Mouse (Mus musculus) forebrain, postnatal 0 days (tissue): ENCODE data around the gene Pi4kb. TPM values are rescaled to one million over a fixed set of nuclear protein-coding genes. Genes with fewer than 3 reads are reported as not detected.

Experiments used
- ATAC-seq: fragments of 200-750 bp; cut with Nextera tagmentation; 2 replicates; pipeline ENCODE4 v1.8.0; 2017; ENCODE audit warnings: mild to moderate bottlenecking, moderate library complexity
- DNase-seq: peaks from one replicate; pipeline ENCODE4 v3.0.0-alpha.2; 2015
- H3K27ac ChIP-seq: fragments of 300-500 bp; sonication (generic); 2 replicates; pipeline ENCODE4 v1.5.1; 2014; ENCODE audit warnings: low read depth, mild to moderate bottlenecking, antibody characterized with exemption, low read length, moderate library complexity, mixed read lengths
- H3K27me3 ChIP-seq: fragments of 300-500 bp; sonication (generic); 2 replicates; pipeline ENCODE4 v1.6.1; 2014; ENCODE audit warnings: mild to moderate bottlenecking, low read length, mixed read lengths; ENCODE audit not compliant: insufficient read depth
- H3K36me3 ChIP-seq: fragments of 300-500 bp; sonication (generic); 2 replicates; pipeline ENCODE4 v1.6.1; 2014; ENCODE audit warnings: mild to moderate bottlenecking, moderate library complexity; ENCODE audit not compliant: insufficient read depth
- H3K4me1 ChIP-seq: fragments of 300-500 bp; sonication (generic); 2 replicates; pipeline ENCODE4 v1.6.1; 2014; ENCODE audit warnings: antibody characterized with exemption; ENCODE audit not compliant: insufficient read depth
- H3K4me2 ChIP-seq: fragments of 300-500 bp; sonication (generic); 2 replicates; pipeline ENCODE4 v1.6.1; 2014; ENCODE audit warnings: low read depth, mild to moderate bottlenecking, moderate library complexity
- H3K4me3 ChIP-seq: fragments of 300-500 bp; sonication (generic); 2 replicates; pipeline ENCODE4 v1.5.1; 2014; ENCODE audit warnings: low read depth, low read length, mixed read lengths
- H3K9ac ChIP-seq: fragments of 300-500 bp; sonication (generic); 2 replicates; pipeline ENCODE4 v1.6.1; 2014; ENCODE audit warnings: mild to moderate bottlenecking
- H3K9me3 ChIP-seq: fragments of 300-500 bp; sonication (generic); 2 replicates; pipeline ENCODE4 v1.6.1; 2016; ENCODE audit warnings: low read length
- CTCF ChIP-seq: sonication (generic); IDR thresholded peaks from 2 replicates; pipeline ENCODE4 v1.5.1; 2016; ENCODE audit warnings: antibody characterized with exemption, control low read depth, low read depth
- WGBS: fragments of 180-500 bp; shearing (Covaris S2); extraction: QIAGEN DNeasy Blood & Tissue Kit; methylation state at CpG from one replicate; pipeline ENCODE4 v1.1.7; 2014; 5-methylcytosine and 5-hydroxymethylcytosine counted together
- polyA plus RNA-seq: library from polyadenylated mRNA; unstranded; fragments of >200 nt; fragmentation: Nextera tagmentation; extraction: Ambion mirVana; gene quantifications from 2 replicates; pipeline ENCODE4 v1.2.1, GENCODE M21; 2015
- total RNA-seq: library from RNA; depleted of rRNA; stranded (reverse); fragments of >200 nt; gene quantifications from 2 replicates; pipeline ENCODE4 v1.2.3, GENCODE M21; 2014

Gene Pi4kb
- total and polyA plus RNA-seq, 2 experiments from 2014 or later = 24.6 to 79.8 TPM

DNA sequence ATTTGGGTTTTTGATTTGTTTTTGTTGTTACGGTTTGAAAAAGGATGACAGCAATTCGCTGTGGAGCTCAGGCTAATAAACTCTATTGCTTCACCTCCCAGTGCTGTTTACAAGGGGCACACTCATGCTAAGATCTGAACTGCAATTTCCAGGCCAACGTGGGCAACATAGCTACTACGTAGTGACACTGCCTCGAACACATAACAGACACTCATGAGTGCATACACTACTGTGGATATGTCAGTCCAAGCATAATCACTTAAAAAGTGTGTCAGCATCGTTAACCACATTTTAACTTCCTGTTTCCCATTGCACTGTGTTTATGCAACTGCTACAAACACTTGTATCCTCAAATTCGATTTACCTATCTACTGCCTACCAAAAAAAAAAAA, 68.3 kb downstream of the Pi4kb start:
- Histone ChIP-seq H3K27me3 (no peaks in the 10 kb centered on the region), H3K4me3 (peak overlapping the region; percentile 86), H3K27ac (0 out of 2 replicates have a peak overlapping the region, but pooled peaks have one; percentile 9), H3K4me1 (peaks cover 6% of the 10 kb centered on the region; the same call in 1 of the 2 replicates), H3K9me3 (no peaks in the 10 kb centered on the region), H3K4me2 (peak overlapping the region; percentile 58), H3K9ac (peak overlapping the region; percentile 74; the same call in 1 of the 2 replicates), H3K36me3 (no peaks in the 10 kb centered on the region; the same call in 1 of the 2 replicates)
- DNase-seq (no peak), ATAC-seq (peak; percentile 48)
- TF ChIP-seq CTCF = no peak
- 30% methylated on average over 7 of the region's 7 CpGs for WGBS

DNA sequence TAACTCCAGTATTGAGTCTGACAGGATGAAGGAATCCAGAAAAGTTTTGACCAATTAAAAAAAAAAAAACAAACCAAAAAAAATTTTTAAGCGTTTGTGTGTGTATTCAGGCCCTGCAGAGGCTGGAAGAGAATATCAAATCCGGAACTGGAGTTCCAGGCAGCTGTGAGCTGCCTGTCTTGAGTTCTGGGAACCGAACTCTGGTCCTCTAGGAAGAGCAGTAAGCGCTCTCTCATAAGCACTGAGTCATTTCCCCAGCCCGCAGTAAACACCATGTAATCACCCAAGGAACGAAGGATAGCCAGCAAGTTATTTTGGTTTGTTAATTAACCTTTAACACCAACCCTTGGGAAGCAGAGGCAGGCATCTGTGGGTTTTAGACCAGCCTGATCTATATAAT, 68.7 kb downstream of the Pi4kb start:
- Histone ChIP-seq H3K9me3 (no peaks in the 10 kb centered on the region), H3K4me1 (peaks cover 6% of the 10 kb centered on the region; the same call in 1 of the 2 replicates), H3K27ac (no peak overlapping the region), H3K27me3 (no peaks in the 10 kb centered on the region), H3K9ac (no peak overlapping the region), H3K36me3 (no peaks in the 10 kb centered on the region; the same call in 1 of the 2 replicates), H3K4me3 (no peak overlapping the region), H3K4me2 (no peak overlapping the region)
- 79% methylated on average over 6 of the region's 6 CpGs for WGBS
- DNase-seq (no peak), ATAC-seq (no peak)
- TF ChIP-seq CTCF = no peak

DNA sequence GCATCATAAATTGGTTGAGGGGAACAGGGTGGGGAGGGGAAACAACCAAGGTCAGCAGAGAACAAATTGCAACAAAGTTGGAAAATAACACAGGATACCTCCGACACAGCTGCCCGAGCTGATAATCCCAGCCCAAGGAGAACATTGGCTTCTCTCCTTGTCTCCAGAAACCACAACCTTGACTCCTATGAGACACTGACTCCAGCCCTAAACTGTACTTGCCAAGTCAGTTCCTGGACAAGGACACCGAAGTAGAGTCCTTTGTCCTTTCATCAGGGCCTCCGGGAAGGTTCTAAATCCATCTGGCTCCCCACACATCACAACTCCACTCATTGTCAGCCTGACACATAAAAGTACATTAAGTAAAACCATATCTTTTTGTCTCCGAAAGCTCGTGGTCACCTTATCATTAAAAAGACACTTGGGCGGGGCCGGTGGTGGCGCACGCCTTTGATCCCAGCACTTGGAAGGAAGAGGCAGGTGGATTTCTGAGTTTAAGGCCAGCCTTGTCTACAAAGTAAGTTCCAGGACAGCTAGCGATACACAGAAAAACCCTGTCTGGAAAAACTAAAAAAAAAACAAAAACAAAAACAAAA, 72.0 kb downstream of the Pi4kb start:
- Histone ChIP-seq H3K27ac (no peak overlapping the region), H3K9me3 (no peaks in the 10 kb centered on the region), H3K4me2 (no peak overlapping the region), H3K9ac (no peak overlapping the region), H3K27me3 (no peaks in the 10 kb centered on the region), H3K4me1 (peaks cover 2% of the 10 kb centered on the region; the same call in 1 of the 2 replicates), H3K36me3 (no peaks in the 10 kb centered on the region), H3K4me3 (no peak overlapping the region)
- TF ChIP-seq CTCF = no peak
- 88% methylated on average over 11 of the region's 11 CpGs for WGBS
- no peak for ATAC-seq
- DNase-seq = no peak

DNA sequence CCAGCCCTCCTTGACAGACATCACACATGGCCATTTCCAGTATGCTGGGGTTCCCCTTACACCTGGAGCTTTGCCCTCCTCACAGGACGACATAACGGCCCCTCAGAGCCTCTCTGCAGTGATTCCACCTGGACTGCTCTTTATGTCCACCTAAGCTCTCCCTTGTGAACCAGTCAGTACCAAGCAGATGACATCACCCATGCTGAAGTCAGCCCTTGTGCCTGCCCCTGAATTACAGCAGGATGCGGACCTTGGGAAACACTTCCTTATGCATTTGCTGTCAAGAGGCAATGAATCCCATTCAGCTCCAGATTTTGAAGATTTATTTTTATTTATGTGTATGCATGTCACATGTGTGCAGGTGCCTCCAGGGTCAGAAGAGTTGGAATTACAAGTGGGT, 73.4 kb downstream of the Pi4kb start:
- H3K9ac ChIP-seq = no peak overlapping the region
- no peak overlapping the region for H3K4me3 ChIP-seq
- ATAC-seq = no peak

DNA sequence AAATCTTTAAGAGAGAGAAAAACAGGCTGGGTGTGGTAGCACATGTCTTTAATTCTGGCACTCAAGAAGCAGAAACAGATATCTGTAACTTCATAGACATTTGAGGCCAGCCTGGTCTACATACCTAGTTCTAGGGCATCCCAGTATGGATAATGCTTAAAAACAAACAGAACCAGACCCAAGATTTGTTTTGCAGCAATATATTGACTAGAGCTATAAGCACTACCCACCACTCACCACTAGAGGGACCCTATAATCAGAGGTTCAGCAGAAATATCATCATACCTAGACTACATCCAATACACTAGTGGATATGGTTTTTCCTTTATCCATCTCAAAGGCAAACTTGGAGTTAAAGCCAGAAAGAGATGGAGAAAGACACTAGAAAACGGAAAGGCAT, 78.4 kb downstream of the Pi4kb start:
- Histone ChIP-seq H3K4me1 (no peaks in the 10 kb centered on the region), H3K9ac (no peak overlapping the region), H3K36me3 (peaks cover 5% of the 10 kb centered on the region; the same call in 1 of the 2 replicates), H3K4me2 (no peak overlapping the region), H3K4me3 (no peak overlapping the region), H3K9me3 (no peaks in the 10 kb centered on the region), H3K27ac (no peak overlapping the region), H3K27me3 (no peaks in the 10 kb centered on the region)
- peak; percentile 83 for TF ChIP-seq CTCF
- ATAC-seq = peak; percentile 77
- peak; percentile 72 for DNase-seq
- WGBS = 47% methylated on average over 1 of the region's 1 CpGs

More for the DNA sequence above, 73.4 kb downstream of the Pi4kb start:
- no peaks in the 10 kb centered on the region for H3K36me3 ChIP-seq
- H3K27me3 ChIP-seq = no peaks in the 10 kb centered on the region
- whole genome bisulfite sequencing = 79% methylated on average over 3 of the region's 3 CpGs
- no peak overlapping the region for H3K4me2 ChIP-seq
- H3K27ac ChIP-seq = no peak overlapping the region
- no peak for TF ChIP-seq CTCF
- H3K4me1 ChIP-seq = no peaks in the 10 kb centered on the region
- DNase-seq = no peak
- no peaks in the 10 kb centered on the region for H3K9me3 ChIP-seq

DNA sequence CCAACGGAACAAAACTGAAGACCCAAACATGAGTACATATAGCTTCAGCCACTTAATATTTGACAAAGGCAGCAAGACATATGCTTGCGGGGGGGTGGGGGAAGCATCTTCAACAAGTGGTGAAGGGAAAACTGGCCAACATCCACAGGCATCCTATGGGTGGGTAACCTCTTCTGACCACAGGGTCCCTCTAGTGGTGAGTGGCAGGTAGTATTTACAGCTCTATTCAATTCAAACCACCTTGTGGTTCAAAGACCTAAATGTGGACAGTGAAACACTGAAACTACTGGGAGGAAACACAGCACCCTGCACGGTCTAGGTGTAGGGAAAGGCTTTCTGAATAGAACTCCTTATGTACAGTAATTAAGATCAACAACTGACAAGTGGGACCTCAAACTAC, 79.2 kb downstream of the Pi4kb start:
- peak; percentile 72 for TF ChIP-seq CTCF
- Histone ChIP-seq H3K27me3 (no peaks in the 10 kb centered on the region), H3K4me1 (no peaks in the 10 kb centered on the region), H3K36me3 (peaks cover 12% of the 10 kb centered on the region), H3K9ac (no peak overlapping the region), H3K4me3 (no peak overlapping the region), H3K9me3 (no peaks in the 10 kb centered on the region), H3K27ac (no peak overlapping the region), H3K4me2 (no peak overlapping the region)
- ATAC-seq (peak; percentile 40; the same call in 1 of the 2 replicates), DNase-seq (peak; percentile 35)
- 37% methylated on average over 3 of the region's 3 CpGs for WGBS

DNA sequence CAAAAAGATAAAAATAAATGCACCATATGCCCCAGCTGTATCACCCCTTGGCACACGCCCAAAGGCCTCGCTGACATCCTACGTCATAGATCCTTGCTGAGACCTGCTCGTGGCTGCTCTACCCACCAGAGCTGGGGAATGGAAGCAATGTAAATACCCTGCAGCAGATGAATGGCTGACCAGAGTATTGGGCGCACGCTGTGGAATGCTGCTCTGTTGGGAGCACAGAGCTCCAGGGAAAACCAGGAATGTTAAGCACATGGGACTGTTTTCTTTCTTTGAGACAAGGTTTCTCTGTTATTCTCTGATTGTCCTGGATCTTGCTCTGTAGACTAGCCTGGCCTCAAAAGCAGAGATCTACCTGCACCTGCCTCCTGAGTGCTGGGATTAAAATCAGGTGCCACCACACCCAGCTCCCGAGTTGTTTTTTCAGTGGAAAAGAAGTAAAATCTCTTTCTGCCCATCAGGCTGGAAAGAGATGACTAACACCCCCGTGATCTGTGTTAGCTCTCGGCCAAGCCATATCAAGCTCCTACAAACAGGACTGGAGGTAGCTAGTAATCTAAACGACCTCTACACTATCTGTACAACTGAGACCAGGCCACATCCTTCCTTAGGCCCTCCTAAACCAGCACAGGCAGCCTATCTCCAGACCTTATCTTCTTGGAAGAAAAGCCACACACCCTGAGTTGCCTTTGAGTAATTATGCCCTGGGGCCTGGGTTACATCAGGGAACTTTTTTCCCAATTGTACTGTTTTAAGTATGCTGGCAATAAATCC, 80.1 kb downstream of the Pi4kb start:
- H3K27me3 ChIP-seq = no peaks in the 10 kb centered on the region
- WGBS = 42% methylated on average over 10 of the region's 10 CpGs
- H3K4me2 ChIP-seq = no peak overlapping the region
- TF ChIP-seq CTCF = no peak
- DNase-seq (no peak), ATAC-seq (no peak)
- H3K4me3 ChIP-seq = no peak overlapping the region
- H3K9ac ChIP-seq = no peak overlapping the region
- no peaks in the 10 kb centered on the region for H3K9me3 ChIP-seq
- peaks cover 22% of the 10 kb centered on the region for H3K36me3 ChIP-seq
- H3K27ac ChIP-seq = no peak overlapping the region
- no peaks in the 10 kb centered on the region for H3K4me1 ChIP-seq
